Mouse (Mus musculus) right cerebral cortex, adult 2 months (tissue): Measurements from ENCODE around the gene Ajap1.
A peak's percentile ranks its signal among the peaks of the same experiment; 100 is the strongest.

Experiments
- DNase-seq, 2 experiments: peaks; one replicate each; pipeline ENCODE4 v3.0.0; 2021 to 2022; ENCODE audit warnings: low spot score in 2 of 2

The Ajap1 gene

GRCm38 (mm10) chr4:153482459-153483338 is at the start of gene Ajap1:
Gene Ajap1 (minus strand): TSS chr4:153482811.
- peak; percentile 75 to 78 for DNase-seq

- no peak for DNase-seq
Observed at GRCm38 (mm10) chr4:153530536-153530935, 47.9 kb upstream of the Ajap1 start.

- no peak for DNase-seq
Observed at GRCm38 (mm10) chr4:153521601-153522000, 39.0 kb upstream of the Ajap1 start.

- no peak for DNase-seq
Observed at GRCm38 (mm10) chr4:153519888-153520287, 37.3 kb upstream of the Ajap1 start.

GRCm38 (mm10) chr4:153519289-153519688 is 36.7 kb upstream of the Ajap1 start:
- no peak for DNase-seq

GRCm38 (mm10) chr4:153515786-153516185 is 33.2 kb upstream of the Ajap1 start:
- DNase-seq, result no peak

- DNase-seq, result no peak
Observed at GRCm38 (mm10) chr4:153514071-153514470, 31.5 kb upstream of the Ajap1 start.

GRCm38 (mm10) chr4:153511530-153511929 is 28.9 kb upstream of the Ajap1 start:
- DNase-seq, result no peak

GRCm38 (mm10) chr4:153501936-153502335 is 19.3 kb upstream of the Ajap1 start:
- no peak for DNase-seq

GRCm38 (mm10) chr4:153492444-153492843 is 9.8 kb upstream of the Ajap1 start:
- no peak for DNase-seq

- no peak for DNase-seq
Observed at GRCm38 (mm10) chr4:153489116-153489515, 6.5 kb upstream of the Ajap1 start.

GRCm38 (mm10) chr4:153485913-153486312 is 3.3 kb upstream of the Ajap1 start:
- DNase-seq, result no peak

GRCm38 (mm10) chr4:153484392-153484791 is 1.8 kb upstream of the Ajap1 start:
- DNase-seq, result peak; percentile 86 to 91

GRCm38 (mm10) chr4:153481361-153482234 is 1.0 kb downstream of the Ajap1 start:
- no peak for DNase-seq

- DNase-seq, result peak; percentile 72 to 76
Observed at GRCm38 (mm10) chr4:153480551-153481262, 1.9 kb downstream of the Ajap1 start.

GRCm38 (mm10) chr4:153479144-153479543 is 3.5 kb downstream of the Ajap1 start:
- DNase-seq, result no peak

- no peak for DNase-seq
Observed at GRCm38 (mm10) chr4:153473480-153474252, 8.9 kb downstream of the Ajap1 start.

- peak; percentile 36 to 50 for DNase-seq
Observed at GRCm38 (mm10) chr4:153469712-153470111, 12.9 kb downstream of the Ajap1 start.

GRCm38 (mm10) chr4:153459934-153460333 is 22.7 kb downstream of the Ajap1 start:
- peak; percentile 69 to 79 for DNase-seq

- no peak for DNase-seq
Observed at GRCm38 (mm10) chr4:153459503-153459902, 23.1 kb downstream of the Ajap1 start.

- peak in 1 of 2 experiments; percentile 39 for DNase-seq
Observed at GRCm38 (mm10) chr4:153458821-153459220, 23.8 kb downstream of the Ajap1 start.
